Mouse (Mus musculus) brain, embryonic 14.5 days (tissue): ENCODE measurements at regions not wholly inside any gene's neighbourhood (a gene's known extent, or its start where the extent isn't known, plus 50 kb on each side); places are given as distances from the start of the nearest gene placed in this dataset.

Source experiments
- CTCF ChIP-seq: fragments of 200-500 bp; IDR thresholded peaks from 2 replicates; pipeline ENCODE4 v1.5.1; 2012; ENCODE audit warnings: inconsistent platforms, mild to moderate bottlenecking, moderate library complexity, borderline replicate concordance; ENCODE audit not compliant: insufficient read depth, insufficient read length; ENCODE audit errors: extremely low read depth
- POLR2A ChIP-seq: fragments of 200-500 bp; IDR thresholded peaks from 2 replicates; pipeline ENCODE4 v1.6.1; 2012; ENCODE audit warnings: mild to moderate bottlenecking, inconsistent platforms, borderline replicate concordance; ENCODE audit not compliant: poor library complexity, insufficient read depth, insufficient read length, severe bottlenecking; ENCODE audit errors: extremely low read depth

DNA sequence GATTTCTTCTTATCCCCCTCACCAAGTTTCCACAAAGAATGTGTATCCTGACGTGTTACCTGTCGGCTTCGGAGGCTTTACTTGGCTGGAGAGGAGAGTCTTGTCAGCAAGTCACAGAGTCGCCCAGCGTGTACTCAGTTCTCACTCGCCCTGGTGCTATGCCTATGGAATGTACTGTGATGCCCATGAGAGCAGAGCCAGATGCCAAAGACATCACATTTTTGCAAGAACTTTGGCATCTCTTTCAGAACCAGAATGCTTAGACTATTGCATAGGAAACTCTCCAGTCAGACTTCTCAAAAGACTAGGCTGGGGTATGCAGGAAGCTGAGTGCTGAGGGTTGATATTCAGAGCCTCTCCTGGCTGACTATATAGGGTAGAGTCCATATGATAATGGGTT is 99.3 kb upstream of the Tsc22d2 start:
- TF ChIP-seq CTCF (no peak), POLR2A (no peak)
